Mouse (Mus musculus) central nervous system, embryonic 11.5 days (tissue): ENCODE data around the gene Emilin2. TPM values are rescaled to one million over a fixed set of nuclear protein-coding genes. Genes with fewer than 3 reads are reported as not detected.

Experiments used
- polyA plus RNA-seq: library from polyadenylated mRNA; depleted of rRNA; stranded (reverse); fragments of >200 nt; gene quantifications from 2 replicates; pipeline ENCODE4 v1.2.3, GENCODE M21; 2012; rRNA removed

Gene Emilin2
- 9.2 and 9.7 TPM in 2 replicates for polyA plus RNA-seq

GRCm38 (mm10) chr17:71311340-71312171 is at the start of gene Emilin2:
Emilin2 (minus strand) TSS chr17:71311978.

Other genes starting within 250 kb of the Emilin2 start
- gene Lpin2, start 129.4 kb downstream of the Emilin2 start, polyA plus RNA-seq: 24.6 and 39.8 TPM in 2 replicates
- 3.0 and 3.8 TPM in 2 replicates for gene Gm4707, start 147.9 kb upstream of the Emilin2 start, polyA plus RNA-seq
- 54.0 and 61.6 TPM in 2 replicates for gene Smchd1, start 163.4 kb upstream of the Emilin2 start, polyA plus RNA-seq
- gene Ndc80, start 214.9 kb upstream of the Emilin2 start, polyA plus RNA-seq: 32.9 and 42.7 TPM in 2 replicates
- 0.91 and 1.1 TPM in 2 replicates for gene Spdya, start 240.1 kb upstream of the Emilin2 start, polyA plus RNA-seq